Mouse (Mus musculus) forebrain, embryonic 15.5 days (tissue): Measurements from ENCODE around the gene Tsfm. TPM values are rescaled to one million over a fixed set of nuclear protein-coding genes. Genes with fewer than 3 reads are reported as not detected.

Experiments used
- ATAC-seq: fragments of 200-750 bp; cut with Nextera tagmentation; replicated peaks from 2 replicates; pipeline ENCODE4 v1.8.0; 2017; ENCODE audit warnings: mild to moderate bottlenecking, moderate TSS enrichment, moderate library complexity
- H3K27ac ChIP-seq: fragments of 300-500 bp; sonication (generic); replicated peaks from 2 replicates; pipeline ENCODE4 v1.5.1; 2015; ENCODE audit warnings: mild to moderate bottlenecking, inconsistent platforms
- H3K27me3 ChIP-seq: fragments of 300-500 bp; sonication (generic); 2 replicates; pipeline ENCODE4 v1.6.1; 2015; ENCODE audit warnings: inconsistent platforms
- H3K36me3 ChIP-seq: fragments of 300-500 bp; sonication (generic); 2 replicates; pipeline ENCODE4 v1.6.1; 2015; ENCODE audit warnings: mild to moderate bottlenecking, inconsistent platforms
- H3K4me1 ChIP-seq: fragments of 300-500 bp; sonication (generic); 2 replicates; pipeline ENCODE4 v1.6.1; 2015; ENCODE audit warnings: inconsistent platforms
- H3K4me2 ChIP-seq: fragments of 300-500 bp; sonication (generic); replicated peaks from 2 replicates; pipeline ENCODE4 v1.6.1; 2015; ENCODE audit warnings: mild to moderate bottlenecking, inconsistent platforms
- H3K4me3 ChIP-seq: fragments of 300-500 bp; sonication (generic); 2 replicates; pipeline ENCODE4 v1.5.1; 2015; ENCODE audit warnings: mild to moderate bottlenecking, inconsistent platforms
- H3K9ac ChIP-seq: fragments of 300-500 bp; sonication (generic); replicated peaks from 2 replicates; pipeline ENCODE4 v1.6.1; 2015; ENCODE audit warnings: mild to moderate bottlenecking, inconsistent platforms
- H3K9me3 ChIP-seq: fragments of 300-500 bp; sonication (generic); 2 replicates; pipeline ENCODE4 v1.6.1; 2016; ENCODE audit warnings: inconsistent platforms
- WGBS: fragments of 180-500 bp; shearing (Covaris S2); methylation state at CpG from one replicate; pipeline ENCODE4 v1.1.7; 2015; ENCODE audit warnings: mixed read lengths; 5-methylcytosine and 5-hydroxymethylcytosine counted together
- polyA plus RNA-seq: library from polyadenylated mRNA; unstranded; fragments of >200 nt; fragmentation: Nextera tagmentation; extraction: Ambion mirVana; gene quantifications from 2 replicates; pipeline ENCODE4 v1.2.1, GENCODE M21; 2015

Gene Tsfm
- polyA plus RNA-seq, 1 experiment from 2014 or later: 67.3 TPM

GRCm38 (mm10) chr10:126988513-126989165, 42.0 kb downstream of the Tsfm start:
- Histone ChIP-seq H3K4me2 (no peak overlapping the region), H3K36me3 (peaks cover 20% of the 10 kb centered on the region), H3K4me3 (no peak overlapping the region), H3K9me3 (no peaks in the 10 kb centered on the region), H3K27me3 (no peaks in the 10 kb centered on the region), H3K27ac (no peak overlapping the region), H3K4me1 (peaks cover 52% of the 10 kb centered on the region), H3K9ac (no peak overlapping the region)
- no peak for ATAC-seq
- WGBS: 72% methylated on average over 5 of the region's 5 CpGs

GRCm38 (mm10) chr10:126987183-126988118, 43.2 kb downstream of the Tsfm start:
- Histone ChIP-seq H3K4me2 (no peak overlapping the region), H3K27ac (peak overlapping the region; percentile 62), H3K9ac (no peak overlapping the region), H3K36me3 (peaks cover 8% of the 10 kb centered on the region), H3K27me3 (no peaks in the 10 kb centered on the region), H3K9me3 (no peaks in the 10 kb centered on the region), H3K4me1 (peaks cover 64% of the 10 kb centered on the region), H3K4me3 (no peak overlapping the region)
- ATAC-seq: no peak
- 60% methylated on average over 8 of the region's 8 CpGs for WGBS

GRCm38 (mm10) chr10:126986541-126986961, 44.1 kb downstream of the Tsfm start:
- Histone ChIP-seq H3K4me3 (no peak overlapping the region), H3K9ac (0 out of 2 replicates have a peak overlapping the region, but pooled peaks have one; percentile 13), H3K27ac (peak overlapping the region; percentile 62), H3K27me3 (no peaks in the 10 kb centered on the region), H3K4me2 (no peak overlapping the region), H3K4me1 (peaks cover 73% of the 10 kb centered on the region), H3K9me3 (no peaks in the 10 kb centered on the region), H3K36me3 (0 out of 2 replicates have a peak, but pooled peaks cover under 1% of the 10 kb centered on the region)
- ATAC-seq: peak; percentile 55
- 47% methylated on average over 4 of the region's 4 CpGs for WGBS

- Histone ChIP-seq H3K4me2 (no peak overlapping the region), H3K36me3 (no peaks in the 10 kb centered on the region), H3K9ac (no peak overlapping the region), H3K27ac (peak overlapping the region; percentile 62), H3K4me3 (no peak overlapping the region), H3K9me3 (no peaks in the 10 kb centered on the region), H3K4me1 (peaks cover 83% of the 10 kb centered on the region), H3K27me3 (no peaks in the 10 kb centered on the region)
- 93% methylated on average over 9 of the region's 9 CpGs for WGBS
- no peak for ATAC-seq
Measured at GRCm38 (mm10) chr10:126985579-126985978, 45.1 kb downstream of the Tsfm start.

DNA sequence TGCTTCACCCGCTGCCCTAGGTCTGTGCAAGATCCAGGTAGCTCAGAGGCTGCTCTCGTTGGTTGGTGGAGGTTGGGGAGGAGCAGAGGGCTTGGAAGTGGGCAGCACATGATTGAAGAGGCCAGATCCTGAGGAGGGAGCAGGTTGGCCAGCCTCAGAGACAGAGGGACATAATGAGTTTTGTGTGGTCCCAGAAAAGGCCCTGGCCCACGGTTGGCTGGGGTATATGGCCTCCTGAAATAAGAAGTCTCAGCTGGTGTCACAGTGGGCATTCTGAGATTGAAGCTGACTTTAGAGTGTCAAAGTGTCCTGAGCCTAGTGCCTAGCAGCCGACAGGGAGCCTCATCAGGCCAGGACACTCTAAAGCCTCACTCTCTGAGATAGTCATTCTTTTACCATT, 45.5 kb downstream of the Tsfm start:
- Histone ChIP-seq H3K4me1 (peaks cover 86% of the 10 kb centered on the region), H3K27me3 (no peaks in the 10 kb centered on the region), H3K9me3 (no peaks in the 10 kb centered on the region), H3K4me2 (no peak overlapping the region), H3K9ac (no peak overlapping the region), H3K27ac (peak overlapping the region; percentile 74), H3K36me3 (no peaks in the 10 kb centered on the region), H3K4me3 (no peak overlapping the region)
- WGBS: 76% methylated on average over 4 of the region's 4 CpGs
- ATAC-seq: no peak

DNA sequence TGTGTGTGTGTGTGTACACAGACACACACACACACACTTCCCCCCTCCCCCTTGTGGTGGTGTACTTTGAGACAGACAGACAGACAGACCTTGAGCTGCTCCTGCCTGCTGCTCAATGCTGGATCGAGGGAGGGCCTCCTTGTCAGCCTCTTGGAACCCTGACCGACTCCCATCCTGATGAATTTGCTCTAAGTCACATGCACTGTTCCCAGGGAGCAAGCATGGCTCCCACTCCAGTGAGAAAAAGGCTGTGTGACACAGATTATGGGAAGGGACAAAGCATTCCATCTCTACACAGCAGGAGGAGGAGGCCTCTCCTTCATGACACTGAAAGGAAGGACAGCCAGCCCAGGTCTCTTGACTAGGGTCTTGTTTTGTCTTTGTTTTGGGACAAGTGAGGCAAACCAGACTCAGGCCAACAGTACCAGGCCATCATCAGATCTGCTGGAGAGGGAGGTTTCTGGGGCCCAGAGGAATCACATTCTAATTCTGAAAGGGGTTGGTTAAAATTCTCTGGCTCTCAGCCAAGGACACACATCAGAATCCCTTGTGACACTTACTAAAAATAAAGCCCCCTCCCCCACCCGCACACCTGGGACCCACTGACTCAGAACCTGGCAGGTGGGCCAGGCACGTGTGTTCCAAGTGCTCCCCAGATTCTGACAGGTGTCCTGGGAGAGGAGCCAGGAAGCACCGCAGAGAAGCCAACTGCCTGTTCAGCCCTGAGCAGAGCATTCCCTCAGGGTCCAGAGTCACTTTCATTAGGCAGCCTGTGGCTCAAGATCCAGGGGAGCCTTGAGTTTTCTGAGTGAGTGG, 46.2 kb downstream of the Tsfm start:
- peaks cover 84% of the 10 kb centered on the region for H3K4me1 ChIP-seq
- H3K27me3 ChIP-seq: no peaks in the 10 kb centered on the region
- 18% methylated on average over 5 of the region's 5 CpGs for WGBS
- H3K9me3 ChIP-seq: no peaks in the 10 kb centered on the region
- no peaks in the 10 kb centered on the region for H3K36me3 ChIP-seq
- H3K4me2 ChIP-seq: peak overlapping the region; percentile 8; the same call in 1 of the 2 replicates
- H3K9ac ChIP-seq: no peak overlapping the region
- no peak overlapping the region for H3K4me3 ChIP-seq
- ATAC-seq: no peak
- H3K27ac ChIP-seq: peak overlapping the region; percentile 74

DNA sequence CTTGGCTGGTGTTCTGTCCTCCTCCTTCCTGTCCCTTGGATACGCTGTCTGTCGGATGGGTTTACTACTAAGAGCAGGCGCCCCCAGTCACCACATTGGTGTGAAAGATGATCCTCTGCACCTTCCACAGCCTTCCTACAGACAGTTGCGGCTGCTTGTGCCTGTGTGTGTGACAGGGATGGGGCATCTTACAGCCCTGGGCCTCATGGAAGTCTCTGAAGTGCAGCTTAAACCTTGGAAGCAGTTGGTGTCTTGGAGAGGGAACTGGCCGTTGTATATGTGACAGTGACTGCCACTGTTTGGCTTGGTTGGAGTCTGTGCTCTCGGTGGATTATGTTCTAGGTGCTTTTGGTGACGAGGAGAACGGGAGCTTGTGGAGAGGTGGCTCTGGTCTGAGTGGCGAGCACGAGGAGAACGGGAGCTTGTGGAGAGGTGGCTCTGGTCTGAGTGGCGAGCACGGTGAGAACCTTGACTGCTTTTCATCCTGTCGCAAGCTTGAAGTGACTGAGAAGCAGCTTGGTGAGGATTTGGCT, 47.4 kb downstream of the Tsfm start:
- Histone ChIP-seq H3K4me2 (peak overlapping the region; percentile 86), H3K27ac (peak overlapping the region; percentile 74), H3K9me3 (no peaks in the 10 kb centered on the region), H3K4me3 (0 out of 2 replicates have a peak overlapping the region, but pooled peaks have one; percentile 94), H3K4me1 (peaks cover 82% of the 10 kb centered on the region), H3K36me3 (no peaks in the 10 kb centered on the region), H3K27me3 (no peaks in the 10 kb centered on the region), H3K9ac (no peak overlapping the region; the same call in 1 of the 2 replicates)
- ATAC-seq: no peak
- 59% methylated on average over 14 of the region's 14 CpGs for WGBS

GRCm38 (mm10) chr10:126981746-126982145, 48.9 kb downstream of the Tsfm start:
- Histone ChIP-seq H3K9ac (peak overlapping the region; percentile 8; the same call in 1 of the 2 replicates), H3K27ac (0 out of 2 replicates have a peak overlapping the region, but pooled peaks have one; percentile 100), H3K9me3 (no peaks in the 10 kb centered on the region), H3K4me2 (peak overlapping the region; percentile 86), H3K4me1 (peaks cover 73% of the 10 kb centered on the region), H3K4me3 (peak overlapping the region; percentile 94), H3K36me3 (no peaks in the 10 kb centered on the region), H3K27me3 (no peaks in the 10 kb centered on the region)
- ATAC-seq: no peak
- 60% methylated on average over 3 of the region's 3 CpGs for WGBS

- peak overlapping the region; percentile 94 for H3K9ac ChIP-seq
- no peaks in the 10 kb centered on the region for H3K36me3 ChIP-seq
- no peaks in the 10 kb centered on the region for H3K9me3 ChIP-seq
- peak overlapping the region; percentile 86 for H3K4me2 ChIP-seq
- H3K27ac ChIP-seq: peak overlapping the region; percentile 100
- under 1% methylated on average over 11 of the region's 11 CpGs for WGBS
- no peaks in the 10 kb centered on the region for H3K27me3 ChIP-seq
- peak overlapping the region; percentile 94 for H3K4me3 ChIP-seq
- ATAC-seq: no peak
- peaks cover 66% of the 10 kb centered on the region for H3K4me1 ChIP-seq
Measured at GRCm38 (mm10) chr10:126980933-126981530, 49.6 kb downstream of the Tsfm start.

DNA sequence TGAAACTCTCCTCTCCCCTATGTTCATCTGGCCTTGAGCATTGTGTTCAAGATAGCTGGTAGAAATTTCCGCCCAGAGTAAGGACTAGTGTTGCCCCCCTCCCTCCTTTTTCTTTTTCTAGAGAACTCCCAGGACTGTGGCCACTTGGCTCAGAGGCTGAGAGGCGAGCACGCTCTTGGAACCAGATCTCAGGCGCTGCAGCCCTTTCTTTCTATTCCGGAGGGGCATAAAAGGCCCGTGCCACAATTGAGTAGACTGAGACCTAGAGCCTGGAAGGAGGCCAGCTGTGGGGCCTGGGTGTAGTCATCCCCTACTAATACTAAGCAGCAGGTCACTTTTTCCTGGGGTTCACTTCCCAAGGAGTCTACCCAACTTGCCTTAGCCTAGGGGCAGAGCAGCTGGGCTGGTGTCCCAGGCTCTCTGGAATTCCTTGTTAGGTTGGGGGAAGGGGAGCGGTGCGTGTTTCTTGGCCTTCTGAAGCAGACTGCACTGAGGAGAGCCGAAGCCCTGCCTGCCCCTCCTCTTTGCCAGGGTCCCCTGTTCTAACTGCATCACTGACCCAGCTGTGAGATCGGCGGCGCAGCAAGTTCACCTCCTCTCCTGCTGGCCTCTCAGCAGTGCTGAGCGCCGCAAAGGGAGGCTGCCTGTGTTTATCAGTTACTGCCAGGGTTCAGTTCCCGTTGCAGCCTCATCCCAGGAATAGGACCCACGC, 50.3 kb downstream of the Tsfm start:
- peak overlapping the region; percentile 86 for H3K4me2 ChIP-seq
- 3% methylated on average over 16 of the region's 16 CpGs for WGBS
- H3K4me1 ChIP-seq: peaks cover 60% of the 10 kb centered on the region
- H3K9ac ChIP-seq: peak overlapping the region; percentile 94
- peak; percentile 58 for ATAC-seq
- H3K9me3 ChIP-seq: no peaks in the 10 kb centered on the region
- no peaks in the 10 kb centered on the region for H3K27me3 ChIP-seq
- no peaks in the 10 kb centered on the region for H3K36me3 ChIP-seq
- H3K4me3 ChIP-seq: peak overlapping the region; percentile 94
- peak overlapping the region; percentile 100 for H3K27ac ChIP-seq
